Comparison of ENCODE assay signal across 7 mouse cellular contexts in genomic region chr13:95746509-95746908, GRCm38 (mm10). TPM values are rescaled to one million over a fixed set of nuclear protein-coding genes. Genes with fewer than 3 reads are reported as not detected.
DNase-seq lines count a peak whose midpoint lies in the region; ATAC-seq and TF ChIP-seq lines count a peak whose summit lies in the region.

No protein-coding gene starts in this region.

- no peaks in the 10 kb centered on the region for H3K36me3 ChIP-seq in CH12.LX (replicated peaks in 1 of 2; ENCODE audit: control insufficient read depth in 1 of 2, insufficient read depth in 1 of 2, low read length in 1 of 2)
- no peaks in the 10 kb centered on the region for H3K36me3 ChIP-seq in heart, embryonic 10.5 days
- no peaks in the 10 kb centered on the region for H3K36me3 ChIP-seq in spleen, adult 2 months (ENCODE audit: control insufficient read depth, insufficient read depth, low read length)

- 9% methylated on average over 6 of the region's 6 CpGs for WGBS in heart, embryonic 10.5 days
- whole genome bisulfite sequencing in spleen, adult 2 months, result 12% methylated on average over 6 of the region's 6 CpGs

- peak; percentile 33 for DNase-seq in CH12.LX (ENCODE audit: extremely low read depth)
- DNase-seq in Patski (ENCODE audit: low read depth, low spot score), result no peak
- peak; percentile 37 to 50 for DNase-seq in cerebellum, postnatal 36 days
- peak; percentile 82 for DNase-seq in heart, embryonic 10.5 days (ENCODE audit: low spot score)
- peak; percentile 56 to 64 for DNase-seq in layer of hippocampus, postnatal 10 days (ENCODE audit: low spot score in 2 of 2)
- DNase-seq in lung, postnatal 25 days (ENCODE audit: low spot score), result peak; percentile 37
- DNase-seq in spleen, adult 2 months (ENCODE audit: low read depth in 1 of 2, low spot score in 2 of 2), result peak in 1 of 2 experiments; percentile 45

- TF ChIP-seq RAD21 in CH12.LX (IDR thresholded peaks at IDR 0.05; ENCODE audit: low read depth, low read length), result peak; percentile 28

- no peaks in the 10 kb centered on the region for H3K79me2 ChIP-seq in CH12.LX (replicated peaks; ENCODE audit: control insufficient read depth, extremely low read depth, insufficient read depth, poor library complexity, severe bottlenecking)

- H3K27me3 ChIP-seq in CH12.LX (replicated peaks) (peaks cover 2% of the 10 kb centered on the region), Patski (no peaks in the 10 kb centered on the region)
- H3K27me3 ChIP-seq in heart, embryonic 10.5 days (ENCODE audit: insufficient read depth, poor library complexity, severe bottlenecking), result no peaks in the 10 kb centered on the region
- no peaks in the 10 kb centered on the region for H3K27me3 ChIP-seq in spleen, adult 2 months (ENCODE audit: control insufficient read depth, insufficient read depth, low read length)

- no peaks in the 10 kb centered on the region for H3K9me3 ChIP-seq in CH12.LX (replicated peaks; ENCODE audit: low read length)
- H3K9me3 ChIP-seq in heart, embryonic 10.5 days, result no peaks in the 10 kb centered on the region

- TF ChIP-seq CTCF in CH12.LX (conservative IDR thresholded peaks at IDR 0.05 in 1 of 2, IDR thresholded peaks at IDR 0.05 in 1 of 2; ENCODE audit: low read depth in 2 of 2, low read length in 2 of 2) (peak; percentile 50 to 68), Patski (IDR thresholded peaks at IDR 0.05) (peak; percentile 75)
- peak; percentile 77 for TF ChIP-seq CTCF in spleen, adult 2 months (IDR thresholded peaks at IDR 0.05; ENCODE audit: extremely low read depth, insufficient read depth, insufficient read length, insufficient replicate concordance)

- no peak for TF ChIP-seq POLR2A in CH12.LX (IDR thresholded peaks at IDR 0.05; ENCODE audit: low read depth, low read length)
- TF ChIP-seq POLR2A in spleen, adult 2 months (IDR thresholded peaks at IDR 0.05; ENCODE audit: low read depth, low read length), result no peak

- in situ Hi-C loops in CH12.LX (cut with MboI; ENCODE audit: low pct_ligation_motif_present, low pct_unique_long_range_greater_than_20kb, low sequenced_read_pairs) (no loop called here), Patski (cut with MboI; ENCODE audit: low pct_unique_long_range_greater_than_20kb) (no loop called here)

- no peak overlapping the region for H3K4me2 ChIP-seq in CH12.LX (ENCODE audit: insufficient read depth, low read depth, poor library complexity, severe bottlenecking)

- H3K4me3 ChIP-seq in CH12.LX (replicated peaks in 1 of 3; ENCODE audit: low read depth in 2 of 3, low read length in 2 of 3, poor library complexity in 1 of 3), result no peak overlapping the region
- H3K4me3 ChIP-seq in heart, embryonic 10.5 days, result no peak overlapping the region
- H3K4me3 ChIP-seq in spleen, adult 2 months (ENCODE audit: extremely low read depth, insufficient read depth, insufficient read length), result no peak overlapping the region

- no peak overlapping the region for H3K9ac ChIP-seq in CH12.LX (ENCODE audit: insufficient read depth, low read depth)

- no peak for ATAC-seq in Patski

- POLR2A ChIA-PET in Patski (lab: Charles Lee), result no interaction called here

- dilution Hi-C loops in CH12.LX (cut with MboI; ENCODE audit: extremely low pct_ligation_motif_present, extremely low pct_unique_long_range_greater_than_20kb, low sequenced_read_pairs), result no loop called here

- no peaks in the 10 kb centered on the region for H3K4me1 ChIP-seq in CH12.LX (ENCODE audit: control insufficient read depth in 1 of 2, insufficient read depth in 2 of 2)
- peaks cover 10% of the 10 kb centered on the region; the same call in 1 of the 2 replicates for H3K4me1 ChIP-seq in heart, embryonic 10.5 days
- H3K4me1 ChIP-seq in spleen, adult 2 months (ENCODE audit: control insufficient read depth, insufficient read depth, insufficient read length), result no peaks in the 10 kb centered on the region

- no peak overlapping the region for H3K27ac ChIP-seq in CH12.LX (ENCODE audit: insufficient read depth, low read depth)
- no peak overlapping the region for H3K27ac ChIP-seq in heart, embryonic 10.5 days
- no peak overlapping the region for H3K27ac ChIP-seq in spleen, adult 2 months (ENCODE audit: insufficient read depth, low read length)

- CTCF ChIA-PET in Patski (lab: Charles Lee), result interaction anchor here (1.2 to 1.3 kb wide), 2 partner anchors 18 to 181 kb away, joined by 3 read pairs; no protein-coding TSS in a partner anchor

- TF ChIP-seq EP300 in CH12.LX (IDR thresholded peaks at IDR 0.05; ENCODE audit: low read length), result no peak

TF ChIP-seq in CH12.LX, 34 proteins besides CTCF, POLR2A, EP300 and RAD21:
- TF ChIP-seq BHLHE40 (IDR thresholded peaks at IDR 0.05; ENCODE audit: low read depth, low read length) (peak; percentile 78), ZMIZ1 (IDR thresholded peaks at IDR 0.05; ENCODE audit: low read depth, low read length) (no peak), SMC3 (IDR thresholded peaks at IDR 0.05; ENCODE audit: low read depth, low read length) (peak; percentile 50), USF1 (IDR thresholded peaks at IDR 0.05; ENCODE audit: low read depth, low read length) (peak; percentile 32; the same call in 1 of the 2 replicates)

RNA-seq across cellular contexts. Expression of gene F2rl2, which starts 49.9 kb away (rescaled TPM):
- total RNA-seq in CH12.LX (2012; rRNA removed) (not detected in 2 replicates), CH12.LX (2014; rRNA removed) (0.08 TPM in 1 of 2 replicates, not detected in the other)
- polyA plus RNA-seq in CH12.LX (2012; ENCODE audit: insufficient read length, low read depth) (not detected in 2 replicates), Patski (2021) (not detected)
- 2.6 and 4.8 TPM in 2 replicates for polyA plus RNA-seq in heart, embryonic 10.5 days (2016; fragmentation: Nextera tagmentation; extraction: Ambion mirVana)
- total RNA-seq in layer of hippocampus, postnatal 10 days (2021), result under 1 TPM; 0.56 to 0.59 TPM
- 10.7 and 11.8 TPM in 2 replicates for polyA plus RNA-seq in spleen, adult 2 months (2012; rRNA removed)
